Mouse (Mus musculus): ENCODE measurements around the gene Scaf11.
"Not testable (repeated sequence)": the region's sequence is repeated elsewhere in the genome, so short reads cannot be mapped to it uniquely, and the experiment has no call there.

Gene Scaf11

DNA sequence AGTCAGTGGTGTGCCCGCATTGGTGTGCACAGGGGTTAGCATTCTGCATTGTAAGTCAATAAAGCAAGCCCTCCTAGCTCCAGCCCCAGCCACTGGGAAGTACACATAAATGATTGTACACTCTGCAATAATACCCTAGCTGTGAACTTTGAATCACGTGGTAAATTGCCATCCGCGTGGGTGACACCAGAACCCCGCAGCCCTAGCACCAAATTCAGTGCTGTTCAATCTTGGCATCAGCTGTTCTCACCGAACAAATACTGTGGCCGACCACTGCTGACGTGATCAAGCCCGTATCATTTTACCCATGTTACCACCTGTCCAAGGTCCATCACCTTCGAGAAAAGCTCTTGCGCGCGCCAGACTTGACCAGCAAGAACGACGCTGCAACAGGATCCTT lies 3.2 kb upstream of the Scaf11 start:
- no peak for DNase-seq

- DNase-seq: no peak
These were observed 2.0 kb upstream of the Scaf11 start for GRCm38 (mm10) chr15:96462611-96463010.

DNA sequence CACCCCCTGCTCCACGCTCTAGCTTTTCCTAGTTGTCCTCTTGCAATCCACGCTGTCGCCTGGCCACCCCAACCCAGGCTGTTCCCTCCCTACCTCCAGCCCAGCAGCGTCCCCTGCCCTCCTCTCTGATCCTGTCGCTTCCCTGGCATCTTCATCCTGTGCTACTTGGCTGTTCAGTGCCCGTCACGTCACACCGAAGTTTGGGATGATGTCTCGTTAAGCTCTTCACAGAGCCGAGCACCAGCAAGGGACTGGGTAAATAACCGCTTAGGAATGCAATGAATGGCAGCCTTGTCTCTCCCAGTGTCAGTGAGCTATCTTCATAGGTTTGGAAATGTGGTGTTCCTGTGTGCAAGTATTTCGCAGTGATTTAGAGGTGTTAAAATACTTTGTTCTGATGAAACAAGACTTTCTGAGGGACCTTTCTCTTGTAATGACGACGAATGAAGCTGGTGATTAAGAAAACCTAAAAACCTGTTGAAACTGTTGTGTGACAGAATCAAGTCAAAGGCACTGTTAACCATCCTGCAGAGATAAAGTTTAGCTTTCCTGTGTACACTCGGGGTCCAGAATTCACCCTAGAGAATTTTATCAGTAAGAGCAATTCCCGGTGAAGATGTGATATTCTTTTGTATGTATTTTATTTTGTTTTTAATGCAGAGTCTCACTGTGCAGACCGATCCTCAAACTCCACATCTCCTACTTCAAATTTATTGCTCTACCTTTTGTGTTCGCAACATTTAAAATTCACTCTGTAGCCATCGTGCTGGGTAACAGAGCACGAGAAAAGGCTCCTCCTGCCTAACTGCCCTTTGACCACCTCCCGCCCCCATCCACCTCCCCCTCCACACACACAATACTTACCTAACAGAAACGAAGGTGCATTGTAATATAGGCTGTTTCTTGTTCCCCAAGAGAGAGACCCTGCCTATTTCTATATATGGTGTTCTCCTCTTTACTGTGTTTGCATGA lies 1.2 kb upstream of the Scaf11 start:
- DNase-seq: no peak

DNA sequence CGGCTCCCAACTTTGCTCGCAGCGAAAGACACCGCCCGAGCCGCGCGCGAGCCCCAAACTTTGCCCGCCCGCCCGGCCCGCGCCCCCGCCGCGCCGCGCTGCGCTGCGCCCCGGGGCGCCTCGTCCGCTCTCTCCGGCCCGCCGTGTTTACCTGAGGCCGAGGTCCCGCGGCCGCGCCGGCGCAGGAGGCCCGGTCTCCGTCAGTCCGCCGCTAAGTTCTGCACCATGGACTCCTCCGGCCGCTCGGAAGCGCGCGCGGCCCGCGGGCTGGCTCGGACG lies 253 bp downstream of the Scaf11 start:
- DNase-seq: no peak

- peak; percentile 60 to 67 for DNase-seq
These were observed 747 bp downstream of the Scaf11 start for GRCm38 (mm10) chr15:96459741-96460450.

DNA sequence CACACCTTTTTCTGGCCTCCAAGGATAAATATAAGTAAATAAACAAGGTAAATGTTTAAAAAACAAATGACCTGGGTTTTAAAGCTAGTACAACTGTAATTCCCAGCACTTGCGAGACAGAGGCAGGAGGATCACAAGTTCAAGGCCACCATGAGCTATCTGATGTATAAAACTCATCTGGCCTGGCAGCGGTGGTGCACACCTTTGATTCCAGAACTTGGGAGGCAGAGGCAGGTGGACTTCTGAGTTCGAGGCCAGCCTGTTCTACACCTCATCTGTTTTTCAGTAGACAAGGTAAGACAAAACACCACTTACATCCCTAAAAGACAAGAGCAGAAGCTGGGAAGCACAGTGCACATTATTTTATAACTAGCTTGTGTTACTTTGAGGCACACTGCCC lies 2.4 kb downstream of the Scaf11 start:
- DNase-seq: no peak

- no peak for DNase-seq
These were observed 3.3 kb downstream of the Scaf11 start for GRCm38 (mm10) chr15:96457338-96457664.

GRCm38 (mm10) chr15:96456651-96457337 lies 3.8 kb downstream of the Scaf11 start:
- no peak for DNase-seq

DNA sequence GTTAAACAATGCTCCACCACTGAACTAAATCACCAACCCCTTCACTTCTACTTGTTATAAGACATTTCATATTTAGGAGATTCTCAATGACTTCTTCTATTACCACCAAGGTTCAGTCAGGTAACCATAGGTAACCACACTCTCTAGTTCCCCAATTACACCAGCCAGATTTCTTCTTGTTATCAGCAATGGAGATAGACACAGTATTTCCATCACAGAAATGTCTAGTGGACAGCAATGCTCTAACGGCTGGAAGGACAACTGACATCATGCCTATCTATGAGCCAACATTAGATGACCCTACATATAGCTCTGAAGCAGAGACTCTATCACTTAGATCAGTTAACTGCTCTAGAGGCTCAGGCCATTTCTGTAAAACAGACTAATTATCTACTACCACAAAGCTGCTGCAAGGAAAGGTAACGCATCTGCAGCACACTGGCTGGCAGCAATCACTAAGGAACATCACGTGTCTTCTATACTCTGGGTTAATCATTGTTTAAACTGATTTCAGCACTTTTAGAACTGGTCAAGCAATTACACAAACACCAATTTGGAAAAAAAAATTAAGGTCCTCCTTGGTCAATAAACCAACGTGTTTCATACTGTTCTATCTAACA lies 4.9 kb downstream of the Scaf11 start:
- no peak for DNase-seq

DNA sequence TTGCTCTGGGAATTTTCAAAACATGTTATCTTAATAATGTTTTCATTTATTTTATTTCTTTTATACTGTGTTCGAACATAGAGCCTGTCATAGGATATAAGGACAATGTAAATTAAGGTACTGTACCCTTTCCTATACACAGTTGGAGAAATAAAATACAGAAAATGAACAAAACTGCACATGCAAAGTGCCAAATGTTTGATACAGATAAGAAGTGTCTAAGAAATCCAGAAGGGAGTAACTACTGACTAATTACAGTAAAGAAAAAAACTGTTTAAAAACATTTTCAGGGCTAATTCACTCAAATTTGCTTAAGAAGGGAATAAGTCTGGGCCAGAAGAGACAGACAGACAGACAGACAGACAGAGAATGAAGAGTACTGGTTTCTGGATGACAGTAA lies 7.3 kb downstream of the Scaf11 start:
- no peak for DNase-seq

DNA sequence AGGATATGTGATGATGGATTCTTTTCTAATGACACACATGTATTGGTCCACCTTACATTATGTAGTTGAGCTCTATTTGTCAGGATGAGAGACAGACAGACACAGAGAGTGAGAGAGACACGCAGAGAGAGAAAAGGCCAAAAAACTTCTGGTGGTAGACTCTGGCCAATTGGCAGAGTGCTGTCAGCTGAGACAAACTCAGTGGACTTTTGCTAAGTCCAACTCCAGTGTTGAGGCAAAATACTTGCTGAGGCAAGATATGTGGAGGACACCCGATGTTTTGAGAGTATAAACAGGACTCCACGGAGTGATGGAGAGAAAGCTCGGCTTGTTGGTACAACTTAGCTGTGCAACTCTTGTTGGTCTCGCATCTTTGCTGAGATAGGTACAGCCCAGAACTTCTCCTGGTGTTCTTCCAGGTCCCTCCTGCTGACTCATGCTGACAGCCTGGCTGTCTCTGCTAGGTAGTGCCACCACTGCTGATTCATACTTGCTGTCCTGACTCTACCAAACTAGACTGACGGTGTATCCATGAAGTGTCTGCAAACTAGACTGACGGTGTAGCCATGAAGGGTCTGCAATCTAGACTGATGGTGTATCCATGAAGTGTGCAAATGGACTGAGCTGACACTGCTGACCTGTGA lies 11.9 kb downstream of the Scaf11 start:
- no peak for DNase-seq

DNA sequence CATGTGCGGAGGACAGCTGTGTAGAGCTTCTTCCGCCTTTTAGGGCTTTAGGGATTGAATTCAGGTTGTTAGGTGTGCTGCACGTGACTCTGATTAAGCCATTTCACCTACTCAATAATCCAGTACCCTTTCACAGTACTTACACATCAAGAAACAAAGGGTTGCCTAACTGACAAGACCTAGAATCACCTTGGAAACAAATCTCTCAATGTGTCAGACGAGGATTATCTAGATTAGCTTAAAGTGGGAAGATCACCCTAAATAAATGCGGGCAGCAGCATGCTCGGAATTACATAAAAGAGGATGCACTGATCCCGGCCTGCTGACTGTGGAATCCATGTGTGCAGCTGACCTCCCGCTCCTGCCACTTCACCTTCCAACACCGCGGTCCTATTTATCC lies 13.9 kb downstream of the Scaf11 start:
- no peak for DNase-seq

DNA sequence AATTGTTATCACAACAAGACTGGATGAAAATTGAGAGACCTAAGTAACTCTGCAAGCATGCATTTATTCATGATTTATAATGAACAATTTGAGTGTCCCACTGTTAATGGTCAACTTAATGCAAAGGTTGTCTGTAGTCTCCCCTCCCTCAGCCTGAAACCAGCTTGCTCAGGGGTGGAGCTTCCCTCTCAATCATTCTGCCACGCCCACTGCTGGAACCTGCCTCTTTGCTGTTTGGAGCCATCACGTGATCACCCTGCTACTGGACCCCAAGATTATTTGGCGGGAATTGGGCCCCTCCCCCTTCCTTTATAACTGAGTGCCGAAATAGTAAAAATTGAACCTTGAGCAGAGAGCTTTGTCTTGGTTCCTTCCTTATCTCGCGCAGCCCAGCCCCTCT lies 19.2 kb downstream of the Scaf11 start:
- not testable (repeated sequence) for DNase-seq

DNA sequence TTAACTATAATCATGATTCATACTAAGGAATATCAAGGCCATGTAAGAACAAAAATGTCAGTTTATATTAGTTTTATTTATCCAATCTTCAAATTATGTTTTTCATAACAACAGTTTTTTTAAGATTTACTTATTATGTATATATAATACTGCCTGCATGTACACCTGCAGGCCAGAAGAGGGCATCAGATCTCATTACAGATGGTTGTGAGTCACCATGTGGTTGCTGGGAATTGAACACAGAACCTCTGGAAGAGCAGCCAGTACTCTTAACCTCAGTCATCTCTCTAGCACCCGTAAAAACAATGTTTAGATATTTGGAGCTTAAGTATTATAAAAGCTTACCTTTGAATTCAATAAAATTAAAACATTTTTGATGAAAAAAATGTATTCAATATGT lies 26.4 kb downstream of the Scaf11 start:
- DNase-seq: no peak

- DNase-seq: no peak
These were observed 40.7 kb downstream of the Scaf11 start for GRCm38 (mm10) chr15:96419920-96420319.

DNA sequence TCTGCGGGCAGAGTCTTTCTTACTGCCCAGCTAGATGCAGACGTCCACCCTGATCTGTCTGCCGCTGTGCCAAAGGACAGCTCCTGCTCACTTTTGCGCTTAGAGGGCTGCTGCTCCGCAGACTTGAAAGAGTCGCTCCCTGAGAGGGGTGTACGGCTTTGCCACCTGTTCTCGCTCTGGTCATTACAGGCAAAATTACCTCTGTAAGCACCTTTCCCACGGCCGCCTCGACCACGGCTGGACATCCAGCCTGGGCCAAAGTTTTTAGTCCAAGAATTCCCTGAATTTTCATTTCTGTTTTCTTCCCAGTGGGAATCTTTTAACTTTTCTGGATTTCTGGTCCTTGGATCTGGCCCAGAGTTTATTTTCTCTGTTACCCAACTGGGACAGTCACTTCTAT lies 42.5 kb downstream of the Scaf11 start:
- DNase-seq: no peak

- DNase-seq: no peak
These were observed 51.9 kb downstream of the Scaf11 start for GRCm38 (mm10) chr15:96408717-96409121.

GRCm38 (mm10) chr15:96407151-96407550 lies 53.5 kb downstream of the Scaf11 start:
- DNase-seq: no peak

- DNase-seq: no peak
These were observed 54.4 kb downstream of the Scaf11 start for GRCm38 (mm10) chr15:96406253-96406652.

DNA sequence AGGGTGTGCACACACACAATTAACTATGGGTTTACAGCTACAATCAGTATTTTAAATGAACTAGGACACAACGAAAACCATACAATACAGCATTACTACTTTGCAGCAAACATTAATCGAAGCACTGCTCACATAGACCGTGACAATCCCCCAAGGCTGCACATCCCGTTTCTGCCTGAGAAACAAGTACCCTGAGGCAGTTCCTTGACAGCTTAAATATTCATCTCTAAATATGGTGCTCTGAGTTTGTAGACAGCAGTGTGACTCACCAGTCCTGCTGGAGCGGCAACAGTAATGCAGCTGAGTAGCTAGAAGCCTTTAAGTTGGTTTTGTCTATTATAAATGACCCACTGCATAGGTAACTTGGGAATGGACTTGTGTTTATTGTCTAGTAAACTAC lies 55.1 kb downstream of the Scaf11 start:
- DNase-seq: no peak

DNA sequence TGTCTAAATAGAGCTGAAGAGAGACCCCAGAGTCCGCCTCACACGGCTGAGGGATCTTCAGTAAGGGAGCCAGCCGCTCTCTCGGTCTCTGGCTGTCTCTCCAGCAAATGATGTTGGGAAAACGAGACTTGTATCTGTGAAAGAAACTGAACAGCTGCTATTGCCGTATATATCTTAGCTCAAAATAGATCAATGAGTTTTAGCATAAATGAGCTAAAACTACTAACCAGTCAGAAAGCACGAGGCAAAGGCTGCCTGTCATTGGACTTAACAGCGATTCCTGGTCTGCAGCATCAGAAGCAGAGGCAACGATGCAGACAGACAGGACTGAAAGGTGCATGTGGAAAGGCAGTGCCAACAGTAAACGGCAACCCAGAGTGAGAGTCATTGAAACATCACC lies 62.3 kb downstream of the Scaf11 start:
- DNase-seq: no peak

GRCm38 (mm10) chr15:96396641-96397344 lies 63.9 kb downstream of the Scaf11 start:
- no peak for DNase-seq

Measured in B cell, adult 2 months (primary cell).